Mouse (Mus musculus) CD4-positive, CD25-positive, alpha-beta regulatory T cell, adult 9 weeks (primary cell): ENCODE results near the gene Mrps2. TPM values are rescaled to one million over a fixed set of nuclear protein-coding genes. Genes with fewer than 3 reads are reported as not detected.

ENCODE experiments used
- polyA plus RNA-seq: library from polyadenylated mRNA; unstranded; fragments of 100-300 nt; shearing (Covaris generic); gene quantifications from one replicate; pipeline ENCODE4 v1.2.1, GENCODE M21; 2017

The Mrps2 gene
- polyA plus RNA-seq, result 36.3 TPM

GRCm38 (mm10) chr2:28467860-28468485 lies at the start of gene Mrps2:
TSS of gene Mrps2 (plus strand) at chr2:28468066.

GRCm38 (mm10) chr2:28446515-28447314 lies 21.2 kb upstream of the Mrps2 start, which contains the start of gene Ppp1r26:
TSS of gene Ppp1r26 (plus strand) at chr2:28446800.

GRCm38 (mm10) chr2:28465836-28466518 lies 1.9 kb upstream of the Mrps2 start, which contains the start of gene 1700007K13Rik:
TSS of gene 1700007K13Rik (minus strand) at chr2:28466332.

GRCm38 (mm10) chr2:28496671-28497070 lies 28.8 kb downstream of the Mrps2 start, which contains the start of gene Gbgt1:
TSS of gene Gbgt1 (plus strand) at chr2:28496891.

GRCm38 (mm10) chr2:28505795-28506194 lies 37.9 kb downstream of the Mrps2 start, which contains the start of gene Gm10134:
TSS of gene Gm10134 (plus strand) at chr2:28506095.

GRCm38 (mm10) chr2:28512798-28513401 lies 45.0 kb downstream of the Mrps2 start, which contains the start of gene Ralgds:
TSS of gene Ralgds (plus strand) at chr2:28513125.

Other genes with a start within 250 kb of the Mrps2 start
- gene Ppp1r26, start 21.3 kb upstream of the Mrps2 start, polyA plus RNA-seq, result 0.09 TPM
- gene 1700007K13Rik, start 1.7 kb upstream of the Mrps2 start, polyA plus RNA-seq, result not detected
- gene Gbgt1, start 28.8 kb downstream of the Mrps2 start, polyA plus RNA-seq, result not detected
- not detected for gene Gm10134, start 38.0 kb downstream of the Mrps2 start, polyA plus RNA-seq
- 3.0 TPM for gene Ralgds, start 45.1 kb downstream of the Mrps2 start, polyA plus RNA-seq
- not detected for gene Cel, start 95.3 kb downstream of the Mrps2 start, polyA plus RNA-seq
- 26.5 TPM for gene Gtf3c5, start 115.7 kb downstream of the Mrps2 start, polyA plus RNA-seq
- 0.16 TPM for gene Gfi1b, start 153.9 kb downstream of the Mrps2 start, polyA plus RNA-seq
- 41.2 TPM for gene Tsc1, start 173.2 kb downstream of the Mrps2 start, polyA plus RNA-seq
- gene Spaca9, start 231.7 kb downstream of the Mrps2 start, polyA plus RNA-seq, result not detected
- 0.30 TPM for gene Ak8, start 232.1 kb downstream of the Mrps2 start, polyA plus RNA-seq